Mouse (Mus musculus) midbrain, embryonic 14.5 days (tissue): ENCODE measurements around the gene Trak2. TPM values are rescaled to one million over a fixed set of nuclear protein-coding genes. Genes with fewer than 3 reads are reported as not detected.
"Not testable (repeated sequence)": the region's sequence is repeated elsewhere in the genome, so short reads cannot be mapped to it uniquely, and the experiment has no call there.

Experiments
- ATAC-seq: fragments of 200-750 bp; cut with Nextera tagmentation; 2 replicates; pipeline ENCODE4 v1.8.0; 2017; ENCODE audit warnings: moderate number of reproducible peaks, moderate library complexity; ENCODE audit not compliant: low FRiP score, low TSS enrichment
- DNase-seq: peaks from one replicate; pipeline ENCODE4 v3.0.0-alpha.2; 2015
- H3K27ac ChIP-seq: fragments of 300-500 bp; sonication (generic); replicated peaks from 2 replicates; pipeline ENCODE4 v1.5.1; 2014; ENCODE audit warnings: mild to moderate bottlenecking, low read depth, low read length, moderate library complexity
- H3K27me3 ChIP-seq: fragments of 300-500 bp; sonication (generic); 2 replicates; pipeline ENCODE4 v1.6.1; 2014; ENCODE audit warnings: low read length, control low read depth, mixed read lengths; ENCODE audit not compliant: control insufficient read depth, insufficient read depth
- H3K36me3 ChIP-seq: fragments of 300-500 bp; sonication (generic); 2 replicates; pipeline ENCODE4 v1.6.1; 2014; ENCODE audit warnings: low read length, control low read depth; ENCODE audit not compliant: control insufficient read depth, insufficient read depth
- H3K4me1 ChIP-seq: fragments of 300-500 bp; sonication (generic); 2 replicates; pipeline ENCODE4 v1.6.1; 2014; ENCODE audit warnings: mild to moderate bottlenecking, antibody characterized with exemption, low read length, control low read depth; ENCODE audit not compliant: control insufficient read depth, insufficient read depth
- H3K4me2 ChIP-seq: fragments of 300-500 bp; sonication (generic); 2 replicates; pipeline ENCODE4 v1.6.1; 2014; ENCODE audit warnings: mild to moderate bottlenecking, low read length, moderate library complexity
- H3K4me3 ChIP-seq: fragments of 300-500 bp; sonication (generic); replicated peaks from 2 replicates; pipeline ENCODE4 v1.5.1; 2014; ENCODE audit warnings: low read depth, low read length
- H3K9ac ChIP-seq: fragments of 300-500 bp; sonication (generic); replicated peaks from 2 replicates; pipeline ENCODE4 v1.6.1; 2014; ENCODE audit warnings: mild to moderate bottlenecking, low read length, moderate library complexity
- H3K9me3 ChIP-seq: fragments of 300-500 bp; sonication (generic); 2 replicates; pipeline ENCODE4 v1.6.1; 2016; ENCODE audit warnings: low read length, control low read depth, mixed read lengths; ENCODE audit not compliant: control insufficient read depth
- WGBS: fragments of 180-500 bp; shearing (Covaris S2); extraction: QIAGEN DNeasy Blood & Tissue Kit; methylation state at CpG from one replicate; pipeline ENCODE4 v1.1.7; 2014; 5-methylcytosine and 5-hydroxymethylcytosine counted together
- polyA plus RNA-seq: library from polyadenylated mRNA; unstranded; fragments of >200 nt; fragmentation: Nextera tagmentation; extraction: Ambion mirVana; gene quantifications from 2 replicates; pipeline ENCODE4 v1.2.1, GENCODE M21; 2014

The Trak2 gene
- polyA plus RNA-seq, 1 experiment from 2014 or later, result 18.2 TPM

DNA sequence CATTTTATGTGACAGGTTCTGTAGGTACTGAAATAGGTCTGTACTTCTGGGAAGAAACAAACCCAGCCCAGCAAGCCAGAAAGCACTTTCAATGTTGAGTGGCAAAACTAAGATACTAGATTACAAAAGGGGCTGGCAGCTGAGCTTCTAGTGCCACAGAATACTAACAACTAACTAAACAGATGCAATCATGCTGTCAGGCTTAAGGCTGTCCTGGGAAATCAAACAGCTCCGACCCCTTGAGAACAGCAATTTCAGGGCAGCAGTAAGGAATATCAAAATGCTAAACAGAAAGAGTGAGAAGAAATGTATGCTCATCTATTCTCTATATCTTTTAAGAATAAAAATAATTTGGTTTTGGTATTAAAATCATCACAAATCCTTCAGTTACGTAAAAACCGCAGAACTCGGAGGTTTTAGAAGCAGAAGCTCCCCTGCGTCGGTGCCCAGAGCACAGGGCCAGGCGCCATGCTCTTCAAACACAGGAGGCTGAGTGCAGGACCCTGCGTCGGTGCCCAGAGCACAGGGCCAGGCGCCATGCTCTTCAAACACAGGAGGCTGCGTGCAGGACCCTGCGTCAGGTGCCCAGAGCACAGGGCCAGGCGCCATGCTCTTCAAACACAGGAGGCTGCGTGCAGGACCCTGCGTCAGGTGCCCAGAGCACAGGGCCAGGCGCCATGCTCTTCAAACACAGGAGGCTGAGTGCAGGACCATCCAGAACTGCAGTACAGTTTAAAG is 14.3 kb downstream of the Trak2 start:
- not testable (repeated sequence) for H3K36me3 ChIP-seq, H3K4me2 ChIP-seq, H3K27ac ChIP-seq, ATAC-seq, H3K9ac ChIP-seq, H3K9me3 ChIP-seq, H3K4me1 ChIP-seq, H3K27me3 ChIP-seq, H3K4me3 ChIP-seq
- 71% methylated on average over 16 of the region's 16 CpGs for WGBS
- DNase-seq, result peak; percentile 27

DNA sequence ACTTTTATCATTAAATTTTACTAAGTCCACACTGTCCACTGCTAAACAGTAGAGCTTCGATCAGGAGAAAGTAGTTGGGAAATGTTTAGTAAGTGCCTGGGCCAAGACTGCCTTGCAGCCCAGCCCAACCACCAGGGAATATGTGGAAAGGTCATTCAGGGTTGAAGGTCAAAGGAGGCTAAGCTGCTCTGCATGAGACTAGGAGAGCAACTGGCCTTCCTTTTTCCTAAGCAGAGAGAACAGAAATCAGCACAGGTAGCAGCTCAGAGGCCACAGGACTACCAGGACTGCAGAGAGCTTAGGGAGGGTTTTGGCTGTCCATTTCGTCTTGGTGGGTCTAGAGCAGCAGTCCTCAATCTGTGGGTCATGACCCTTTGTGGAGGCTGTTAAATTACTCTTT is 15.3 kb downstream of the Trak2 start:
- no peaks in the 10 kb centered on the region for H3K9me3 ChIP-seq
- ATAC-seq (no peak), DNase-seq (no peak)
- H3K27ac ChIP-seq, result no peak overlapping the region
- H3K36me3 ChIP-seq, result no peaks in the 10 kb centered on the region
- 0 out of 2 replicates have a peak, but pooled peaks cover 6% of the 10 kb centered on the region for H3K4me1 ChIP-seq
- WGBS, result 58% methylated on average over 2 of the region's 2 CpGs
- H3K27me3 ChIP-seq, result no peaks in the 10 kb centered on the region
- H3K4me2 ChIP-seq, result no peak overlapping the region
- H3K4me3 ChIP-seq, result no peak overlapping the region
- H3K9ac ChIP-seq, result no peak overlapping the region

DNA sequence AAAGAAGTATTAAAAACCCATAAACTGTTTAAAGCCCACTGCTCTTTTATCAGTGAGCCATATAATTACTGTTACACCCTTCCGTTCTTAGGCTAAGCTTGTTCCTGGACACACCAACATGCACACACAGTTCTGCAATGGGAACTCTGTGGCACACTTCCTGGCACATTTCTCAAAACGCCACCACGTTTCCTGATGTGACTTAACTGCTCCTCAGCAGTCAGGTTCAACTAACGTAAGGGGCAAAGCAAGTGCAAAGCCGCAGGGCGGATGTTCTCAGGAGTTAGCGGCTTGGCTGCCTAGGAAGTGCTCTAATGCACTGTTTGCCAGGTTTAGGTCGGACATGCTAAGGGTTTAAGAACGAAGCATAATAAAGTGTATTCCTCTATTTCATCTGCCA is 17.0 kb downstream of the Trak2 start:
- Histone ChIP-seq H3K27me3 (no peaks in the 10 kb centered on the region), H3K4me2 (no peak overlapping the region)

DNA sequence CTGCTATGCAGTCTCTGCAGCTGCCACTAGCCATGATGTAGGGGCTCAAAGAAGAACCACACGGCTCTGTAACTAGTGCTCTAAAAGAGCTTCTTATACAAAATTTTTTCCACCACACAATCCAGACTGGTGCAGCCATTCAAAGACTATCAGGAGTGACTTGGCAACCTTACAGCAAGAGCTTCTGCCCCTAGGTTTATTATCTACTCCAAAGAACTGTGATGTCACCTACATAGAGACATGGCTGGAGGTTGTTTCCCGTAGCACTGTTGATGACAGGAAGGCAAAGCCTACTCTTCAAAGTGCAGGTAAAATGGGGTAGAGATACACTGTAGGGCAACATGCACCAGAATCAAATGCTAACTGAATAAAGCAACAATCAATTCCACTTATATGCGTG is 17.5 kb downstream of the Trak2 start:
- ATAC-seq (no peak), DNase-seq (no peak)
- Histone ChIP-seq H3K4me2 (no peak overlapping the region), H3K27me3 (no peaks in the 10 kb centered on the region), H3K27ac (no peak overlapping the region), H3K9ac (no peak overlapping the region), H3K4me1 (0 out of 2 replicates have a peak, but pooled peaks cover 6% of the 10 kb centered on the region), H3K9me3 (no peaks in the 10 kb centered on the region), H3K4me3 (no peak overlapping the region), H3K36me3 (no peaks in the 10 kb centered on the region)
- 92% methylated on average over 3 of the region's 3 CpGs for WGBS

More for the DNA sequence above, 17.0 kb downstream of the Trak2 start:
- no peak overlapping the region for H3K4me3 ChIP-seq
- no peaks in the 10 kb centered on the region for H3K9me3 ChIP-seq
- 86% methylated on average over 9 of the region's 9 CpGs for WGBS
- no peak overlapping the region for H3K9ac ChIP-seq
- no peak for ATAC-seq
- 0 out of 2 replicates have a peak, but pooled peaks cover 6% of the 10 kb centered on the region for H3K4me1 ChIP-seq
- no peaks in the 10 kb centered on the region for H3K36me3 ChIP-seq
- H3K27ac ChIP-seq, result no peak overlapping the region
- DNase-seq, result no peak

DNA sequence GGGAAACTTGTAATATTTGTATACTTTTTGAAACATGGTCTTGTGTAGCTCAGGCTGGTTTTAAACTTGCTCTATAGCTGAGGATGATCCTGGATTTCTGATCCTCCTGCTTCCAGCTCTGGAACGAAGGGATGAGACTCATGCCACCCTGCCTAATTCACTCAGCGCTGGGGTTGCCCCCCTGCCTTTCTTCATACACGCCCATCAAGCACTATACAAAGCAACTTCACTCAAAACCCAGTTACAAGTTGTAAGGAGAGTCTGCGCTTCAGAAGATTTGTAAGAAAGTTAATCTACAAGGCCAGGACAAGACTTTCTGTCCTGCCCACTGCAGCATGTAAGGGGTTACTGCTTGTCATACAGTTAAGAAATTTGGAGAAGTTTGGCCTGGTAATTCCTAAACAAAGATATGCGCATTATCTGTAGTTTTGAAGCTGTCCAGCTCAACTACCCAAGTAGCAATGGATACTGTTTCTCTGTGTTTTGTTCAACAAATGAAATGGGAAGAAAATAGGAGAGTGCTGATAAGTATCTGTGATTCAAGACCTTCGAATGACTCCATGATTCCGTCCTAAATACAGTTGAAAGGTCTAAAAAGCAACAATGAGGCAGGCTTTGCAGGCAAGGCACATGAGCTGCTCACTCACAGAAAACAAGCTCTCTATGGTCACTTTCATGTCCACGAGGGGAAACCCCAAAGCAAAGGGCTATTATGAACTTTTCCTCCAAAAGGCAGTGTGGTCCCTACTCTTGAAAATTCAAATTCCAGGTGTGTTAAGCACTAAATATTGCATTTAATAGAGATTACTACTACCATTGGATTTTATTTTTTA is 18.4 kb downstream of the Trak2 start:
- Histone ChIP-seq H3K36me3 (no peaks in the 10 kb centered on the region), H3K27ac (no peak overlapping the region), H3K9me3 (no peaks in the 10 kb centered on the region), H3K4me3 (no peak overlapping the region), H3K4me1 (0 out of 2 replicates have a peak, but pooled peaks cover 6% of the 10 kb centered on the region), H3K27me3 (no peaks in the 10 kb centered on the region), H3K9ac (no peak overlapping the region), H3K4me2 (no peak overlapping the region)
- DNase-seq, result no peak
- WGBS, result 76% methylated on average over 8 of the region's 8 CpGs
- ATAC-seq, result no peak

DNA sequence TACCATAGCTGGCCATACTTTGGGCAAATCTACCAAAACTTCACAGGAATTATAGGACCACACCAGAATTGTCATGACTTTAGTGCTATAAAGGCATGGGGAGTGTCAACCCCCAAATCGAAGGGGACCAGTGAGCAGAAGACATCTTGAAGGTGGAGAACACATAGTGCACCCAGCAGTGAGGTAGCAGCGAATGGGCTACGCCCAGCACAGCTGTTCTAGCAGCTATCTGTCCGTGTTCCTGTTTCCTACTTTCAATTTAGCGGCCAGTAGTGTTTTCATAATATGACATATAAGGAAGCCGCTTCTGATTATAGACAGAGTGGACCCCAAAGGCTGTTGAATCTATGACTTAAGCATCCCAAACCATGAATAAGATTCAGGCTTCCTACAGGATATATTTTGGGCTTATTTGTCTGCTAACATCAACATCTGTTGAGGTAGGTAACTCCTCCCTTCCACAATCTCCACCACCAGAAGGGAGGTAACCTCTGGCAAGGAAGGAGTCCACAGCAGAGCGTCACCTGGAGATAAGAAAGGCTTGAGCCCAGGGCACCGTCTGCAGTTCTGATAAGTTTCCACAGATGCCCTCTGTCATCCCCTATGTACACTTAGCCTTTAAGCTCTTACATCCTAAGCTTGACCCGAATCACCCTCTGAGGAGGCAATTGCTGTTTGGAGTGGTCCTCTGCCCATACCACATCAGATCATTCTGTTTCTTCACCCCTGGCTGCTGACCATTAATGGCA is 19.4 kb downstream of the Trak2 start:
- H3K27ac ChIP-seq, result no peak overlapping the region
- H3K27me3 ChIP-seq, result no peaks in the 10 kb centered on the region
- H3K9ac ChIP-seq, result no peak overlapping the region
- no peak overlapping the region for H3K4me2 ChIP-seq
- H3K9me3 ChIP-seq, result no peaks in the 10 kb centered on the region
- no peak for ATAC-seq
- 0 out of 2 replicates have a peak, but pooled peaks cover 4% of the 10 kb centered on the region for H3K4me1 ChIP-seq
- 93% methylated on average over 9 of the region's 9 CpGs for WGBS
- DNase-seq, result no peak
- H3K36me3 ChIP-seq, result no peaks in the 10 kb centered on the region
- H3K4me3 ChIP-seq, result no peak overlapping the region

DNA sequence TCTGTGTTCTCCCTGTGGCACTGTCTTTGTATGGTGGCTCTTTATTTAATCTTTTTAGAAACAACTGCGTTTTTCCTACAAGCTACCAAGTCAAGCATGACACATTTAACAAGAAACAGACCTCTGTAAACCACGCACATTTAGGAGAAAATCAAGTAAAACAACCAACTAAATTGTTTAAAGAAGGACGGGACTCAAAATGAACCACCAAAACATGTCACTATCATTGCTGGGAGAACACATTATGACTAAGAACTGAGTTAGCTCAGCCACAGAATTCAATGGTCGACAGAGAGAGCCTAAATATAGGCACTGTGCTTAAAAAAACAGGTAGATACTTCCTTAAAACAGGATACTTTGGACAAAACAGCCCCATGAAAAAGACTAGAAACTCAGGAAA is 20.2 kb downstream of the Trak2 start:
- 67% methylated on average over 4 of the region's 4 CpGs for WGBS
- H3K36me3 ChIP-seq, result no peaks in the 10 kb centered on the region
- H3K27ac ChIP-seq, result no peak overlapping the region
- H3K4me2 ChIP-seq, result no peak overlapping the region
- ATAC-seq (no peak), DNase-seq (no peak)
- H3K9me3 ChIP-seq, result no peaks in the 10 kb centered on the region
- no peaks in the 10 kb centered on the region for H3K4me1 ChIP-seq
- H3K9ac ChIP-seq, result no peak overlapping the region
- no peaks in the 10 kb centered on the region for H3K27me3 ChIP-seq
- no peak overlapping the region for H3K4me3 ChIP-seq

DNA sequence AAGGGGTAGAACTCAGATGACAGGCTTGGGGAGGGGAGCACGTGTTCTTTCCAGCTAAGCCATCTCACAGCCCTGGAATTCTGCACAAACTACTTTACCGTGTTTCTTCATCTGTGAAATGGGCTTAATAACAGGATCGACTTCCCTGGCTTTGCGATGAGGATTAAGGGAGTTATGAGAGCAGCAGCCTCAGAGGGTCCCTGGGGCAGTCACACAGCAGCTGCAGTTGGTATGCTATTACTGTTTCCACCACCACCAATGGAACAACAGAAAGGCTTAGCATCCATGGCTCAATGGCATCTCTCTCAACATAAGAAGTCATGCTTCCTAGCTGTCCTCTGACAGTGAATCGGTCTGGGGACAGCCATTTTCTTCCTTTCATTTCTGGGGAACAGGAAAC is 20.7 kb downstream of the Trak2 start:
- no peak for DNase-seq

More for the DNA sequence above, 20.7 kb downstream of the Trak2 start:
- ATAC-seq, result no peak
- Histone ChIP-seq H3K27me3 (no peaks in the 10 kb centered on the region), H3K4me3 (no peak overlapping the region), H3K27ac (no peak overlapping the region), H3K9me3 (no peaks in the 10 kb centered on the region), H3K4me1 (no peaks in the 10 kb centered on the region), H3K9ac (no peak overlapping the region), H3K4me2 (no peak overlapping the region), H3K36me3 (no peaks in the 10 kb centered on the region)
- 72% methylated on average over 5 of the region's 5 CpGs for WGBS
